Mouse (Mus musculus) liver, adult 2 months (tissue): Measurements from ENCODE around the gene Icam1.

Source experiments
- CTCF ChIP-seq: fragments of 200-500 bp; IDR thresholded peaks from 2 replicates; pipeline ENCODE4 v1.5.1; 2011; ENCODE audit warnings: low read depth, low read length, control low read depth
- POLR2A ChIP-seq: fragments of 200-500 bp; IDR thresholded peaks from 2 replicates; pipeline ENCODE4 v1.6.1; 2011; ENCODE audit warnings: low read length, control low read depth; ENCODE audit not compliant: insufficient read depth; ENCODE audit errors: extremely low read depth

- no peak for TF ChIP-seq POLR2A
- no peak for TF ChIP-seq CTCF
These were observed 20.9 kb downstream of the Icam1 start for GRCm38 (mm10) chr9:21036666-21037065.
